17 mouse cellular contexts compared by ENCODE assay signal in the genomic region with DNA sequence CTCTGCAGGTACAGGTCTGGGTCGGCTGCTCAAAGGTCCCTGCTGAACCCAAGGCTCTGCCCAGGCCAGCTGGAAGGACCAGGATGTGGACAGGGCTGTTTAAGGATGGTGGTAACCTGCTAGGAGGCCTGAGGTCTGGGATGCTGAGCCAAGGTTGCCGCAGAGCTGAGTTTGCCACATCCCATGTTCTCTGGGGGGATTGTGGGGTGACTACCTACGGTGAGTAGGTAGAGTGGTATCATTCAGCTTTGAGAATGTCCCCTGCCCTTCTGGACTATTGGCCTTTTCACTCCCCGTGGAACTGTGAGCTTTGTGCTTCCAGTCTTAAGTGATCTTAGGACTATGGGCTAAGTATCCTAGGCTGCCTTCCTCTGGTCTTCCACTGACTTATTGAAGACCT. TPM values are rescaled to one million over a fixed set of nuclear protein-coding genes. Genes with fewer than 3 reads are reported as not detected.
A peak's percentile ranks its signal among the peaks of the same experiment; 100 is the strongest.
DNase-seq lines count a peak whose midpoint lies in the region; ATAC-seq and TF ChIP-seq lines count a peak whose summit lies in the region.
"Had no signal": no experiment of that assay in that cellular context is flagged by ENCODE, and none has a peak within 500 bp of the region (broad histone marks: within the 10 kb centered on the region; RNA-seq: fewer than 3 reads in every experiment).

No protein-coding gene starts in this region.

- 87% methylated on average over 4 of the region's 4 CpGs for WGBS in hindbrain, embryonic 12.5 days
- 90% methylated on average over 4 of the region's 4 CpGs for WGBS in hindbrain, embryonic 10.5 days
- 72% methylated on average over 4 of the region's 4 CpGs for WGBS in intestine, postnatal 0 days

- H3K36me3 ChIP-seq in hindbrain, embryonic 12.5 days: peaks cover 54% of the 10 kb centered on the region
- H3K36me3 ChIP-seq in hindbrain, embryonic 10.5 days: peaks cover 63% of the 10 kb centered on the region
- H3K36me3 ChIP-seq in megakaryocyte, embryonic 14.5 days (replicated peaks; ENCODE audit: low read length): peaks cover 76% of the 10 kb centered on the region
- H3K36me3 ChIP-seq in intestine, postnatal 0 days (ENCODE audit: control insufficient read depth, insufficient read depth): peaks cover 55% of the 10 kb centered on the region

- DNase-seq in hindbrain, embryonic 10.5 days (ENCODE audit: low spot score): no peak
- DNase-seq in gastrocnemius, adult 2 months: no peak
- no peak for DNase-seq in spleen, adult 12 weeks (ENCODE audit: low spot score)
- DNase-seq: cerebellum, adult 9-10 months; gastrocnemius, postnatal 36 days; thymus, postnatal 36 days had no signal

- no peak overlapping the region for H3K4me2 ChIP-seq in hindbrain, embryonic 12.5 days (replicated peaks)
- H3K4me2 ChIP-seq in intestine, postnatal 0 days (replicated peaks; ENCODE audit: low read depth): 0 out of 2 replicates have a peak overlapping the region, but pooled peaks have one; percentile 80
- H3K4me2 ChIP-seq: forebrain, embryonic 12.5 days; limb, embryonic 13.5 days had no signal

- H3K27me3 ChIP-seq in hindbrain, embryonic 12.5 days: no peaks in the 10 kb centered on the region
- no peaks in the 10 kb centered on the region; the same call in 1 of the 2 replicates for H3K27me3 ChIP-seq in hindbrain, embryonic 10.5 days (ENCODE audit: insufficient read depth, poor library complexity, severe bottlenecking)
- no peaks in the 10 kb centered on the region for H3K27me3 ChIP-seq in megakaryocyte, embryonic 14.5 days (replicated peaks)
- H3K27me3 ChIP-seq in intestine, postnatal 0 days (replicated peaks; ENCODE audit: control insufficient read depth, insufficient read depth, low read length): no peaks in the 10 kb centered on the region
- H3K27me3 ChIP-seq: embryonic facial prominence, embryonic 13.5 days; forebrain, embryonic 12.5 days; limb, embryonic 13.5 days; neural tube, embryonic 12.5 days had no signal

- no peak for TF ChIP-seq CTCF in intestine, postnatal 0 days (IDR thresholded peaks at IDR 0.05; ENCODE audit: low read depth)
- TF ChIP-seq CTCF in gastrocnemius, adult 2 months (IDR thresholded peaks at IDR 0.05): no peak

- H3K9me3 ChIP-seq in hindbrain, embryonic 12.5 days (replicated peaks): no peaks in the 10 kb centered on the region
- H3K9me3 ChIP-seq in hindbrain, embryonic 10.5 days: no peaks in the 10 kb centered on the region
- no peaks in the 10 kb centered on the region for H3K9me3 ChIP-seq in megakaryocyte, embryonic 14.5 days
- H3K9me3 ChIP-seq in intestine, postnatal 0 days (ENCODE audit: control insufficient read depth): no peaks in the 10 kb centered on the region
- H3K9me3 ChIP-seq: embryonic facial prominence, embryonic 13.5 days; forebrain, embryonic 12.5 days; heart, embryonic 10.5 days; limb, embryonic 13.5 days; neural tube, embryonic 12.5 days had no signal

- 0 out of 2 replicates have a peak overlapping the region, but pooled peaks have one; percentile 19 for H3K9ac ChIP-seq in hindbrain, embryonic 12.5 days
- no peak overlapping the region for H3K9ac ChIP-seq in intestine, postnatal 0 days (ENCODE audit: low read depth, low read length)
- H3K9ac ChIP-seq: forebrain, embryonic 12.5 days; neural tube, embryonic 12.5 days had no signal

- H3K4me1 ChIP-seq in hindbrain, embryonic 12.5 days: peaks cover 26% of the 10 kb centered on the region
- H3K4me1 ChIP-seq in hindbrain, embryonic 10.5 days (replicated peaks): peaks cover 50% of the 10 kb centered on the region
- peaks cover 80% of the 10 kb centered on the region for H3K4me1 ChIP-seq in megakaryocyte, embryonic 14.5 days
- H3K4me1 ChIP-seq in intestine, postnatal 0 days (replicated peaks; ENCODE audit: control insufficient read depth, insufficient read depth, low read length): no peaks in the 10 kb centered on the region

- no peak overlapping the region for H3K4me3 ChIP-seq in hindbrain, embryonic 12.5 days
- H3K4me3 ChIP-seq in hindbrain, embryonic 10.5 days: no peak overlapping the region
- peak overlapping the region; percentile 87 for H3K4me3 ChIP-seq in megakaryocyte, embryonic 14.5 days (replicated peaks)
- no peak overlapping the region for H3K4me3 ChIP-seq in intestine, postnatal 0 days (ENCODE audit: low read depth, low read length)
- no peak overlapping the region for H3K4me3 ChIP-seq in gastrocnemius, adult 2 months
- H3K4me3 ChIP-seq: embryonic facial prominence, embryonic 13.5 days; forebrain, embryonic 12.5 days; heart, embryonic 10.5 days; limb, embryonic 13.5 days; neural tube, embryonic 12.5 days had no signal

- no peak for ATAC-seq in hindbrain, embryonic 12.5 days (ENCODE audit: low FRiP score)
- no peak for ATAC-seq in megakaryocyte, adult 5-6 weeks (ENCODE audit: poor library complexity, severe bottlenecking)
- ATAC-seq in intestine, postnatal 0 days: no peak
- ATAC-seq: lung, postnatal 0 days; midbrain, embryonic 16.5 days had no signal

- H3K27ac ChIP-seq in hindbrain, embryonic 12.5 days: no peak overlapping the region
- H3K27ac ChIP-seq in hindbrain, embryonic 10.5 days: no peak overlapping the region
- peak overlapping the region; percentile 99 for H3K27ac ChIP-seq in intestine, postnatal 0 days (ENCODE audit: low read depth, low read length)
- H3K27ac ChIP-seq in gastrocnemius, adult 2 months: no peak overlapping the region
- H3K27ac ChIP-seq: forebrain, embryonic 12.5 days; heart, embryonic 10.5 days; limb, embryonic 13.5 days; neural tube, embryonic 12.5 days had no signal

- intact Hi-C loops in gastrocnemius, adult 2 months (cut with DNase I): no loop called here

RNA-seq across cellular contexts. Expression of a gene that starts 9.5 kb away (rescaled TPM):
- 449 and 484 TPM in 2 replicates for polyA plus RNA-seq in hindbrain, embryonic 12.5 days (2016; fragmentation: Nextera tagmentation; extraction: Ambion mirVana)
- polyA plus RNA-seq in hindbrain, embryonic 10.5 days (2016; fragmentation: Nextera tagmentation; extraction: Ambion mirVana): 681 and 705 TPM in 2 replicates
- 3,942 and 9,172 TPM in 2 replicates for polyA plus RNA-seq in megakaryocyte, embryonic 14.5 days (2012; ENCODE audit: insufficient read depth, low replicate concordance)
- 259 and 303 TPM in 2 replicates for total RNA-seq in megakaryocyte, adult 5-6 weeks (2015)
- 375 and 378 TPM in 2 replicates for total RNA-seq in megakaryocyte, adult 5-6 weeks (2017)
- polyA plus RNA-seq in intestine, postnatal 0 days (2015; fragmentation: Nextera tagmentation; extraction: Ambion mirVana): 1,519 and 1,523 TPM in 2 replicates
- total RNA-seq in gastrocnemius, adult 2 months (2021): 100 to 1,000 TPM; 552 to 603 TPM

RNA-seq across cellular contexts. Expression of a gene that starts 16.9 kb away (rescaled TPM):
- 163 and 171 TPM in 2 replicates for polyA plus RNA-seq in hindbrain, embryonic 12.5 days (2016; fragmentation: Nextera tagmentation; extraction: Ambion mirVana)
- polyA plus RNA-seq in hindbrain, embryonic 10.5 days (2016; fragmentation: Nextera tagmentation; extraction: Ambion mirVana): 261 and 268 TPM in 2 replicates
- polyA plus RNA-seq in megakaryocyte, embryonic 14.5 days (2012; ENCODE audit: insufficient read depth, low replicate concordance): 147 and 260 TPM in 2 replicates
- total RNA-seq in megakaryocyte, adult 5-6 weeks (2015): 70.2 and 70.7 TPM in 2 replicates
- total RNA-seq in megakaryocyte, adult 5-6 weeks (2017): 58.4 and 69.2 TPM in 2 replicates
- polyA plus RNA-seq in intestine, postnatal 0 days (2015; fragmentation: Nextera tagmentation; extraction: Ambion mirVana): 90.0 and 98.5 TPM in 2 replicates
- total RNA-seq in gastrocnemius, adult 2 months (2021): 10 to 100 TPM; 42.0 to 50.9 TPM

RNA-seq across cellular contexts. Expression of a gene that starts 40.1 kb away (rescaled TPM):
- 8.7 and 8.9 TPM in 2 replicates for polyA plus RNA-seq in hindbrain, embryonic 12.5 days (2016; fragmentation: Nextera tagmentation; extraction: Ambion mirVana)
- polyA plus RNA-seq in hindbrain, embryonic 10.5 days (2016; fragmentation: Nextera tagmentation; extraction: Ambion mirVana): 8.4 and 9.0 TPM in 2 replicates
- 375 and 477 TPM in 2 replicates for polyA plus RNA-seq in megakaryocyte, embryonic 14.5 days (2012; ENCODE audit: insufficient read depth, low replicate concordance)
- 135 and 140 TPM in 2 replicates for total RNA-seq in megakaryocyte, adult 5-6 weeks (2015)
- total RNA-seq in megakaryocyte, adult 5-6 weeks (2017): 235 and 237 TPM in 2 replicates
- 1.2 and 1.3 TPM in 2 replicates for polyA plus RNA-seq in intestine, postnatal 0 days (2015; fragmentation: Nextera tagmentation; extraction: Ambion mirVana)
- 1 to 10 TPM in 1 of 2 experiments, under 1 TPM in 1; 0.97 to 1.4 TPM for total RNA-seq in gastrocnemius, adult 2 months (2021)

RNA-seq across cellular contexts. Expression of a gene that starts 48.9 kb away (rescaled TPM):
- polyA plus RNA-seq in hindbrain, embryonic 12.5 days (2016; fragmentation: Nextera tagmentation; extraction: Ambion mirVana): 15.1 TPM in 2 replicates
- 16.8 and 17.2 TPM in 2 replicates for polyA plus RNA-seq in hindbrain, embryonic 10.5 days (2016; fragmentation: Nextera tagmentation; extraction: Ambion mirVana)
- 151 and 347 TPM in 2 replicates for polyA plus RNA-seq in megakaryocyte, embryonic 14.5 days (2012; ENCODE audit: insufficient read depth, low replicate concordance)
- total RNA-seq in megakaryocyte, adult 5-6 weeks (2015): 32.4 and 33.0 TPM in 2 replicates
- total RNA-seq in megakaryocyte, adult 5-6 weeks (2017): 41.9 and 46.7 TPM in 2 replicates
- polyA plus RNA-seq in intestine, postnatal 0 days (2015; fragmentation: Nextera tagmentation; extraction: Ambion mirVana): 9.8 and 11.1 TPM in 2 replicates
- 1 to 10 TPM; 6.2 to 7.1 TPM for total RNA-seq in gastrocnemius, adult 2 months (2021)

RNA-seq across cellular contexts. Expression of a gene that starts 59.1 kb away (rescaled TPM):
- 13.1 and 16.1 TPM in 2 replicates for polyA plus RNA-seq in hindbrain, embryonic 12.5 days (2016; fragmentation: Nextera tagmentation; extraction: Ambion mirVana)
- 18.5 and 21.1 TPM in 2 replicates for polyA plus RNA-seq in hindbrain, embryonic 10.5 days (2016; fragmentation: Nextera tagmentation; extraction: Ambion mirVana)
- 153 and 200 TPM in 2 replicates for polyA plus RNA-seq in megakaryocyte, embryonic 14.5 days (2012; ENCODE audit: insufficient read depth, low replicate concordance)
- 58.0 and 60.7 TPM in 2 replicates for total RNA-seq in megakaryocyte, adult 5-6 weeks (2015)
- 142 and 146 TPM in 2 replicates for total RNA-seq in megakaryocyte, adult 5-6 weeks (2017)
- polyA plus RNA-seq in intestine, postnatal 0 days (2015; fragmentation: Nextera tagmentation; extraction: Ambion mirVana): 11.7 and 12.4 TPM in 2 replicates
- 100 to 1,000 TPM; 144 to 153 TPM for total RNA-seq in gastrocnemius, adult 2 months (2021)

Comparison
In these comparisons a context has a peak if more than half of its experiments do, and no peak if none do; other contexts are left out.
1. RNA of a gene that starts 40.1 kb away (polyA plus RNA-seq): 375 to 477 TPM in megakaryocyte, embryonic 14.5 days; 8.7 to 8.9 TPM in hindbrain, embryonic 12.5 days, 8.4 to 9.0 TPM in hindbrain, embryonic 10.5 days and 1.2 to 1.3 TPM in intestine, postnatal 0 days; every median in the first group is over 10 times any median in the second.